8 mouse cellular contexts compared by ENCODE assay signal in the genomic region with DNA sequence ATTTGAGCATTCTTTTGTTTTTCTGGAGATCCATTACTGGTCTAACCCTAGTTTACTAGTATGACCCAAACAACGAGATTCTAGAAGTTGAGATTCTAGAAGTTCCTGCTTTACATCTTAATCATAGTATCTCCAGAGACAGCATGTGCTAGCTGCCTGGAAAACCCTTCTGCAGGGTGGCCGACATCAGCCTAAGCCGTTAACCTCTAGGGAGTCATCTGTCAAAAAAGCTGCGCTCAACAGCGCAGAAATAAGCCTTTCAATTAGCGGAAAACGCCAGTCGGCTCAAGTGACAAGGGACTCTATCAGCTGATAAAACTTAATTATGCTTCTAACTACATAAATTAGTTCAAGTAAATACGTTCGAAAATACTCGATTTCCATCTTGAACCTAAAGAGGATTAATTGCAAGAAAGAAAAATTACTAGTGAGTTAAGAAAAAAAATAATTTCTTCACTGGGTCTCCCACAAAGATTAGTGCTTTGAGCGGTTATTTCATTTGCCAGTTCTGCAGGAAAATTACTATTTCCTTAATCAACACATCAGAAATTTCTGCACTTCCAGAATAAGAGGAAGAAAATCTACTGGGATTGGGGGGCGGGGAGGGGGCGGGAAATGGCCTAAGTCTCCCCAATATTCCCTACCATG. TPM values are rescaled to one million over a fixed set of nuclear protein-coding genes. Genes with fewer than 3 reads are reported as not detected.
A peak's percentile ranks its signal among the peaks of the same experiment; 100 is the strongest.
DNase-seq lines count a peak whose midpoint lies in the region; ATAC-seq and TF ChIP-seq lines count a peak whose summit lies in the region.

No protein-coding gene starts in this region.

- H3K4me1 ChIP-seq in thymus, adult 2 months (replicated peaks; ENCODE audit: control insufficient read depth, insufficient read depth, low read length), result peaks cover 34% of the 10 kb centered on the region
- H3K4me1 ChIP-seq in liver, adult 2 months (ENCODE audit: control insufficient read depth, insufficient read depth, low read length), result peaks cover 15% of the 10 kb centered on the region; the same call in 1 of the 2 replicates
- peaks cover 32% of the 10 kb centered on the region for H3K4me1 ChIP-seq in neural tube, embryonic 14.5 days (ENCODE audit: control insufficient read depth, insufficient read depth, low read length)

- no peaks in the 10 kb centered on the region for H3K9me3 ChIP-seq in neural tube, embryonic 14.5 days (ENCODE audit: control insufficient read depth, low read length)

- peak overlapping the region; percentile 44 for H3K4me3 ChIP-seq in thymus, adult 2 months (ENCODE audit: control insufficient read depth, insufficient read depth, low read length)
- H3K4me3 ChIP-seq in liver, adult 2 months (ENCODE audit: insufficient read depth, low read depth, low read length), result peak overlapping the region; percentile 19; the same call in 1 of the 2 replicates
- H3K4me3 ChIP-seq in neural tube, embryonic 14.5 days (ENCODE audit: low read depth, low read length), result peak overlapping the region; percentile 20

- H3K36me3 ChIP-seq in thymus, adult 2 months (ENCODE audit: control insufficient read depth, insufficient read depth, low read length), result no peaks in the 10 kb centered on the region
- H3K36me3 ChIP-seq in liver, adult 2 months (ENCODE audit: control insufficient read depth, insufficient read depth, low read length), result no peaks in the 10 kb centered on the region
- no peaks in the 10 kb centered on the region for H3K36me3 ChIP-seq in neural tube, embryonic 14.5 days (ENCODE audit: control insufficient read depth, insufficient read depth, low read length)

- DNase-seq in thymus, adult 2 months, result peak; percentile 29
- no peak for DNase-seq in thymus, postnatal 36 days
- peak; percentile 60 for DNase-seq in embryo, embryonic 9.5 days (ENCODE audit: extremely low spot score)
- DNase-seq in heart, postnatal 14 days, result peak; percentile 45 to 57
- peak; percentile 51 for DNase-seq in liver, adult 2 months (ENCODE audit: extremely low read depth, low read depth, low spot score)
- DNase-seq in frontal cortex, adult 2 months (ENCODE audit: extremely low spot score in 1 of 2, low spot score in 1 of 2), result no peak

- H3K79me2 ChIP-seq in liver, adult 2 months (ENCODE audit: control insufficient read depth, insufficient read depth, low read length), result no peaks in the 10 kb centered on the region

- peak overlapping the region; percentile 59 for H3K9ac ChIP-seq in liver, adult 2 months (ENCODE audit: low read depth, low read length)
- H3K9ac ChIP-seq in neural tube, embryonic 14.5 days (replicated peaks; ENCODE audit: low read depth, low read length), result peak overlapping the region; percentile 35

- under 1% methylated on average over 14 of the region's 14 CpGs for WGBS in thymus, adult 2 months
- WGBS in liver, adult 2 months, result 4% methylated on average over 14 of the region's 14 CpGs
- under 1% methylated on average over 14 of the region's 14 CpGs for WGBS in neural tube, embryonic 14.5 days

- peak overlapping the region; percentile 100 for H3K27ac ChIP-seq in thymus, adult 2 months (ENCODE audit: control insufficient read depth, insufficient read depth, low read length)
- H3K27ac ChIP-seq in liver, adult 2 months (replicated peaks; ENCODE audit: insufficient read depth, low read depth, low read length), result peak overlapping the region; percentile 85
- H3K27ac ChIP-seq in neural tube, embryonic 14.5 days (ENCODE audit: low read depth, low read length), result peak overlapping the region; percentile 82

- no peak for TF ChIP-seq POLR2A in thymus, adult 2 months (IDR thresholded peaks at IDR 0.05; ENCODE audit: control insufficient read depth, extremely low read depth, insufficient read depth, low read length, poor library complexity)
- no peak for TF ChIP-seq POLR2A in liver, adult 2 months (IDR thresholded peaks at IDR 0.05; ENCODE audit: extremely low read depth, insufficient read depth, low read length)

- H3K27me3 ChIP-seq in thymus, adult 2 months (ENCODE audit: control insufficient read depth, insufficient read depth, low read length), result no peaks in the 10 kb centered on the region
- H3K27me3 ChIP-seq in liver, adult 2 months (ENCODE audit: control insufficient read depth, insufficient read depth, low read length), result no peaks in the 10 kb centered on the region
- H3K27me3 ChIP-seq in neural tube, embryonic 14.5 days (ENCODE audit: control insufficient read depth, insufficient read depth, low read length), result no peaks in the 10 kb centered on the region

- H3K4me2 ChIP-seq in neural tube, embryonic 14.5 days (ENCODE audit: low read depth, low read length), result peak overlapping the region; percentile 49

- no peak for TF ChIP-seq CTCF in thymus, adult 2 months (IDR thresholded peaks at IDR 0.05; ENCODE audit: borderline replicate concordance, control insufficient read depth, extremely low read depth, insufficient read depth, low read length, poor library complexity)
- TF ChIP-seq CTCF in liver, adult 2 months (IDR thresholded peaks at IDR 0.05; ENCODE audit: low read depth, low read length), result no peak

- intact Hi-C loops in heart, postnatal 14 days (cut with DNase I), result loop anchor here (1.0 to 2.0 kb wide), 3 partner anchors 24 to 62 kb away; no protein-coding TSS in a partner anchor

- no peak for ATAC-seq in neural tube, embryonic 14.5 days (ENCODE audit: low read depth)
- no peak for ATAC-seq in inflammation-experienced regulatory T-cells, adult 6 months

RNA-seq across cellular contexts. Expression of a gene that starts 53.0 kb away (rescaled TPM):
- polyA plus RNA-seq in thymus, adult 2 months (2012; rRNA removed), result 84.9 and 88.1 TPM in 2 replicates
- total RNA-seq in heart, postnatal 14 days (2021), result 10 to 100 TPM; 46.4 to 56.0 TPM
- 40.0 and 42.0 TPM in 2 replicates for total RNA-seq in liver, adult 2 months (2014; rRNA removed)
- polyA plus RNA-seq in liver, adult 2 months (2012; rRNA removed), result 16.9 and 20.1 TPM in 2 replicates
- 41.8 and 45.5 TPM in 2 replicates for polyA plus RNA-seq in neural tube, embryonic 14.5 days (2014; fragmentation: Nextera tagmentation; extraction: Ambion mirVana)
- polyA plus RNA-seq in inflammation-experienced regulatory T-cells, adult 6 months (2017; shearing (Covaris generic)), result 100 to 1,000 TPM; 120 to 258 (median 210) TPM
- 34.3 and 37.0 TPM in 2 replicates for polyA plus RNA-seq in frontal cortex, adult 2 months (2012; rRNA removed)

Comparison
In these comparisons a context has a peak if more than half of its experiments do, and no peak if none do; other contexts are left out.
1. DNase-seq: peak in thymus, adult 2 months (single experiment), embryo, embryonic 9.5 days (single experiment), heart, postnatal 14 days (2 of 2) and liver, adult 2 months (single experiment); none in thymus, postnatal 36 days (0 of 2) and frontal cortex, adult 2 months (0 of 2).
2. Peak in every context shown above with its lines, with median percentiles within 50 percentile points of each other: H3K27ac ChIP-seq and H3K4me3 ChIP-seq.